Mouse (Mus musculus) heart, embryonic 12.5 days (tissue): ENCODE data around the gene Bdkrb1. TPM values are rescaled to one million over a fixed set of nuclear protein-coding genes. Genes with fewer than 3 reads are reported as not detected.

Experiments used
- ATAC-seq: fragments of 200-750 bp; cut with Nextera tagmentation; 2 replicates; pipeline ENCODE4 v1.8.0; 2017; ENCODE audit warnings: moderate TSS enrichment, moderate library complexity; ENCODE audit not compliant: insufficient number of reproducible peaks, low FRiP score
- H3K27ac ChIP-seq: fragments of 300-500 bp; sonication (generic); 2 replicates; pipeline ENCODE4 v1.5.1; 2016; ENCODE audit warnings: mild to moderate bottlenecking, moderate library complexity; ENCODE audit not compliant: poor library complexity, severe bottlenecking
- H3K27me3 ChIP-seq: fragments of 300-500 bp; sonication (generic); replicated peaks from 2 replicates; pipeline ENCODE4 v1.6.1; 2016; ENCODE audit warnings: mild to moderate bottlenecking, moderate library complexity
- H3K36me3 ChIP-seq: fragments of 300-500 bp; sonication (generic); 2 replicates; pipeline ENCODE4 v1.6.1; 2016; ENCODE audit warnings: mild to moderate bottlenecking, moderate library complexity
- H3K4me1 ChIP-seq: fragments of 300-500 bp; sonication (generic); replicated peaks from 2 replicates; pipeline ENCODE4 v1.6.1; 2016; ENCODE audit warnings: mild to moderate bottlenecking
- H3K4me2 ChIP-seq: fragments of 300-500 bp; sonication (generic); 2 replicates; pipeline ENCODE4 v1.6.1; 2016; ENCODE audit warnings: mild to moderate bottlenecking, moderate library complexity
- H3K4me3 ChIP-seq: fragments of 300-500 bp; sonication (generic); 2 replicates; pipeline ENCODE4 v1.5.1; 2016; ENCODE audit warnings: mild to moderate bottlenecking
- H3K9ac ChIP-seq: fragments of 300-500 bp; sonication (generic); 2 replicates; pipeline ENCODE4 v1.6.1; 2016; ENCODE audit warnings: mild to moderate bottlenecking, moderate library complexity
- H3K9me3 ChIP-seq: fragments of 300-500 bp; sonication (generic); replicated peaks from 2 replicates; pipeline ENCODE4 v1.6.1; 2016; ENCODE audit warnings: mild to moderate bottlenecking, moderate library complexity
- WGBS: fragments of 180-500 bp; shearing (Covaris S2); methylation state at CpG from one replicate; pipeline ENCODE4 v1.1.7; 2016; 5-methylcytosine and 5-hydroxymethylcytosine counted together
- polyA plus RNA-seq: library from polyadenylated mRNA; unstranded; fragments of >200 nt; fragmentation: Nextera tagmentation; extraction: Ambion mirVana; gene quantifications from 2 replicates; pipeline ENCODE4 v1.2.1, GENCODE M21; 2016

Gene Bdkrb1
- polyA plus RNA-seq, 1 experiment from 2014 or later, result not detected

- Histone ChIP-seq H3K27me3 (peaks cover 6% of the 10 kb centered on the region; the same call in 1 of the 2 replicates), H3K4me2 (no peak overlapping the region), H3K4me3 (no peak overlapping the region), H3K27ac (no peak overlapping the region), H3K36me3 (0 out of 2 replicates have a peak, but pooled peaks cover 2% of the 10 kb centered on the region), H3K4me1 (peaks cover 10% of the 10 kb centered on the region), H3K9me3 (peaks cover 12% of the 10 kb centered on the region), H3K9ac (no peak overlapping the region)
- no peak for ATAC-seq
- 72% methylated on average over 3 of the region's 3 CpGs for WGBS
Observed at GRCm38 (mm10) chr12:105571867-105572266, 31.0 kb upstream of the Bdkrb1 start.

- Histone ChIP-seq H3K9ac (no peak overlapping the region), H3K36me3 (no peaks in the 10 kb centered on the region), H3K4me2 (no peak overlapping the region), H3K4me1 (peaks cover 10% of the 10 kb centered on the region), H3K4me3 (no peak overlapping the region), H3K27ac (no peak overlapping the region), H3K9me3 (0 out of 2 replicates have a peak, but pooled peaks cover 6% of the 10 kb centered on the region), H3K27me3 (peaks cover 6% of the 10 kb centered on the region; the same call in 1 of the 2 replicates)
- ATAC-seq, result no peak
- 79% methylated on average over 2 of the region's 2 CpGs for WGBS
Observed at GRCm38 (mm10) chr12:105572622-105573021, 30.3 kb upstream of the Bdkrb1 start.

GRCm38 (mm10) chr12:105574356-105574755 is 28.5 kb upstream of the Bdkrb1 start:
- Histone ChIP-seq H3K4me3 (no peak overlapping the region), H3K27ac (no peak overlapping the region), H3K4me1 (peaks cover 10% of the 10 kb centered on the region), H3K9ac (no peak overlapping the region), H3K4me2 (no peak overlapping the region), H3K27me3 (peaks cover 6% of the 10 kb centered on the region; the same call in 1 of the 2 replicates), H3K36me3 (no peaks in the 10 kb centered on the region), H3K9me3 (0 out of 2 replicates have a peak, but pooled peaks cover 6% of the 10 kb centered on the region)
- no peak for ATAC-seq
- WGBS, result 78% methylated on average over 4 of the region's 4 CpGs

- 77% methylated on average over 17 of the region's 17 CpGs for WGBS
- no peak overlapping the region for H3K4me2 ChIP-seq
- ATAC-seq, result no peak
- no peaks in the 10 kb centered on the region for H3K27me3 ChIP-seq
- no peaks in the 10 kb centered on the region for H3K9me3 ChIP-seq
- H3K9ac ChIP-seq, result no peak overlapping the region
- H3K36me3 ChIP-seq, result no peaks in the 10 kb centered on the region
- peaks cover 19% of the 10 kb centered on the region for H3K4me1 ChIP-seq
- no peak overlapping the region for H3K4me3 ChIP-seq
- H3K27ac ChIP-seq, result no peak overlapping the region
Observed at GRCm38 (mm10) chr12:105580490-105580889, 22.4 kb upstream of the Bdkrb1 start.

- H3K9ac ChIP-seq, result no peak overlapping the region
- ATAC-seq, result no peak
- H3K4me1 ChIP-seq, result peaks cover 19% of the 10 kb centered on the region
- H3K27ac ChIP-seq, result no peak overlapping the region
- no peak overlapping the region for H3K4me3 ChIP-seq
- H3K27me3 ChIP-seq, result peaks cover 13% of the 10 kb centered on the region
- H3K36me3 ChIP-seq, result no peaks in the 10 kb centered on the region
- WGBS, result 68% methylated on average over 9 of the region's 9 CpGs
- no peaks in the 10 kb centered on the region for H3K9me3 ChIP-seq
- no peak overlapping the region for H3K4me2 ChIP-seq
Observed at GRCm38 (mm10) chr12:105582486-105582885, 20.4 kb upstream of the Bdkrb1 start.

GRCm38 (mm10) chr12:105583484-105583883 is 19.4 kb upstream of the Bdkrb1 start:
- Histone ChIP-seq H3K27me3 (peaks cover 23% of the 10 kb centered on the region), H3K36me3 (no peaks in the 10 kb centered on the region), H3K27ac (no peak overlapping the region), H3K4me1 (peaks cover 19% of the 10 kb centered on the region), H3K9ac (no peak overlapping the region), H3K9me3 (no peaks in the 10 kb centered on the region), H3K4me2 (no peak overlapping the region), H3K4me3 (no peak overlapping the region)
- WGBS, result 27% methylated on average over 2 of the region's 2 CpGs
- ATAC-seq, result peak; percentile 56; the same call in 1 of the 2 replicates

- H3K4me1 ChIP-seq, result peaks cover 17% of the 10 kb centered on the region
- WGBS, result 9% methylated on average over 12 of the region's 12 CpGs
- ATAC-seq, result no peak
- no peaks in the 10 kb centered on the region for H3K36me3 ChIP-seq
- no peak overlapping the region for H3K4me3 ChIP-seq
- H3K4me2 ChIP-seq, result no peak overlapping the region
- no peak overlapping the region for H3K27ac ChIP-seq
- peaks cover 25% of the 10 kb centered on the region for H3K27me3 ChIP-seq
- no peaks in the 10 kb centered on the region for H3K9me3 ChIP-seq
- no peak overlapping the region for H3K9ac ChIP-seq
Observed at GRCm38 (mm10) chr12:105584851-105585250, 18.0 kb upstream of the Bdkrb1 start.

- peaks cover 30% of the 10 kb centered on the region for H3K27me3 ChIP-seq
- H3K9ac ChIP-seq, result no peak overlapping the region
- H3K36me3 ChIP-seq, result no peaks in the 10 kb centered on the region
- H3K4me1 ChIP-seq, result peaks cover 16% of the 10 kb centered on the region
- H3K27ac ChIP-seq, result no peak overlapping the region
- no peak for ATAC-seq
- no peak overlapping the region for H3K4me2 ChIP-seq
- H3K4me3 ChIP-seq, result no peak overlapping the region
- 84% methylated on average over 8 of the region's 8 CpGs for WGBS
- no peaks in the 10 kb centered on the region for H3K9me3 ChIP-seq
Observed at GRCm38 (mm10) chr12:105587526-105587925, 15.4 kb upstream of the Bdkrb1 start.

- Histone ChIP-seq H3K36me3 (no peaks in the 10 kb centered on the region), H3K27me3 (peaks cover 33% of the 10 kb centered on the region), H3K4me3 (no peak overlapping the region), H3K9me3 (no peaks in the 10 kb centered on the region), H3K27ac (no peak overlapping the region), H3K4me2 (no peak overlapping the region), H3K9ac (no peak overlapping the region), H3K4me1 (peaks cover 9% of the 10 kb centered on the region; the same call in 1 of the 2 replicates)
- no peak for ATAC-seq
- 83% methylated on average over 7 of the region's 7 CpGs for WGBS
Observed at GRCm38 (mm10) chr12:105590786-105591185, 12.1 kb upstream of the Bdkrb1 start.

- H3K4me1 ChIP-seq, result peaks cover 9% of the 10 kb centered on the region; the same call in 1 of the 2 replicates
- no peak overlapping the region for H3K9ac ChIP-seq
- WGBS, result 89% methylated on average over 23 of the region's 23 CpGs
- no peak overlapping the region for H3K4me3 ChIP-seq
- H3K9me3 ChIP-seq, result no peaks in the 10 kb centered on the region
- H3K4me2 ChIP-seq, result no peak overlapping the region
- H3K36me3 ChIP-seq, result no peaks in the 10 kb centered on the region
- no peak for ATAC-seq
- H3K27ac ChIP-seq, result no peak overlapping the region
- H3K27me3 ChIP-seq, result peaks cover 23% of the 10 kb centered on the region
Observed at GRCm38 (mm10) chr12:105592361-105592761, 10.5 kb upstream of the Bdkrb1 start.

- Histone ChIP-seq H3K27ac (no peak overlapping the region), H3K9me3 (no peaks in the 10 kb centered on the region), H3K36me3 (no peaks in the 10 kb centered on the region), H3K4me3 (no peak overlapping the region), H3K9ac (no peak overlapping the region), H3K27me3 (peaks cover 14% of the 10 kb centered on the region), H3K4me2 (no peak overlapping the region), H3K4me1 (peaks cover 9% of the 10 kb centered on the region; the same call in 1 of the 2 replicates)
- ATAC-seq, result no peak
- WGBS, result 59% methylated on average over 4 of the region's 4 CpGs
Observed at GRCm38 (mm10) chr12:105593471-105593870, 9.4 kb upstream of the Bdkrb1 start.

- 78% methylated on average over 8 of the region's 8 CpGs for WGBS
- no peak for ATAC-seq
- Histone ChIP-seq H3K27ac (no peak overlapping the region), H3K9ac (no peak overlapping the region), H3K27me3 (peaks cover 10% of the 10 kb centered on the region), H3K36me3 (no peaks in the 10 kb centered on the region), H3K4me1 (peaks cover 9% of the 10 kb centered on the region), H3K4me2 (no peak overlapping the region), H3K9me3 (no peaks in the 10 kb centered on the region), H3K4me3 (no peak overlapping the region)
Observed at GRCm38 (mm10) chr12:105597135-105597534, 5.8 kb upstream of the Bdkrb1 start.
